Mouse (Mus musculus) left cerebral cortex, adult 8-10 months (tissue): ENCODE results near the gene Tmem18. TPM values are rescaled to one million over a fixed set of nuclear protein-coding genes. Genes with fewer than 3 reads are reported as not detected.

Experiments used
- microRNA-seq, 2 experiments: library from miRNA; unstranded; fragments of <30 nt; microRNA quantifications; one replicate each; pipeline ENCODE4 v1.2.0; 2022
- total RNA-seq, 4 experiments: library from RNA; stranded (reverse); gene quantifications; 2 replicates each; pipeline ENCODE4 v1.2.4; 2022

Tmem18 gene
- total RNA-seq, 4 experiments from 2014 or later, result 32.4 to 35.5 (median 34.3) TPM

Small RNA genes within 50 kb of the gene (microRNA-seq; reads per million reads assigned to microRNA genes)
- 0 reads per million in 2 experiments for gene Gm25243

Other genes with a start within 250 kb of the Tmem18 start
- gene Sntg2, start 211.1 kb upstream of the Tmem18 start, total RNA-seq, result 10 to 100 TPM in 3 of 4 experiments, 1 to 10 TPM in 1; 9.1 to 11.3 (median 10.4) TPM